Mouse (Mus musculus) limb, embryonic 10.5 days (tissue): Measurements from ENCODE around the gene Necab2. TPM values are rescaled to one million over a fixed set of nuclear protein-coding genes. Genes with fewer than 3 reads are reported as not detected.

ENCODE experiments used
- DNase-seq: peaks from one replicate; pipeline ENCODE4 v3.0.0-alpha.2; 2017; ENCODE audit warnings: low spot score
- H3K27ac ChIP-seq: fragments of 300-500 bp; sonication (generic); 2 replicates; pipeline ENCODE4 v1.5.1; 2016; ENCODE audit warnings: mild to moderate bottlenecking
- H3K27me3 ChIP-seq: fragments of 300-500 bp; sonication (generic); 2 replicates; pipeline ENCODE4 v1.6.1; 2016; ENCODE audit warnings: low read depth, mild to moderate bottlenecking; ENCODE audit not compliant: poor library complexity, severe bottlenecking
- H3K36me3 ChIP-seq: fragments of 300-500 bp; sonication (generic); 2 replicates; pipeline ENCODE4 v1.6.1; 2016; ENCODE audit warnings: mild to moderate bottlenecking, moderate library complexity
- H3K4me1 ChIP-seq: fragments of 300-500 bp; sonication (generic); 2 replicates; pipeline ENCODE4 v1.6.1; 2016
- H3K4me3 ChIP-seq: fragments of 300-500 bp; sonication (generic); 2 replicates; pipeline ENCODE4 v1.5.1; 2016; ENCODE audit warnings: mild to moderate bottlenecking, moderate library complexity
- H3K9me3 ChIP-seq: fragments of 300-500 bp; sonication (generic); replicated peaks from 2 replicates; pipeline ENCODE4 v1.6.1; 2016; ENCODE audit warnings: mild to moderate bottlenecking
- WGBS: fragments of 180-500 bp; shearing (Covaris S2); methylation state at CpG from one replicate; pipeline ENCODE4 v1.1.7; 2016; 5-methylcytosine and 5-hydroxymethylcytosine counted together
- polyA plus RNA-seq: library from polyadenylated mRNA; unstranded; fragments of >200 nt; fragmentation: Nextera tagmentation; extraction: Ambion mirVana; gene quantifications from 2 replicates; pipeline ENCODE4 v1.2.1, GENCODE M21; 2016

The Necab2 gene
- polyA plus RNA-seq, 1 experiment from 2014 or later: 4.2 TPM

DNA sequence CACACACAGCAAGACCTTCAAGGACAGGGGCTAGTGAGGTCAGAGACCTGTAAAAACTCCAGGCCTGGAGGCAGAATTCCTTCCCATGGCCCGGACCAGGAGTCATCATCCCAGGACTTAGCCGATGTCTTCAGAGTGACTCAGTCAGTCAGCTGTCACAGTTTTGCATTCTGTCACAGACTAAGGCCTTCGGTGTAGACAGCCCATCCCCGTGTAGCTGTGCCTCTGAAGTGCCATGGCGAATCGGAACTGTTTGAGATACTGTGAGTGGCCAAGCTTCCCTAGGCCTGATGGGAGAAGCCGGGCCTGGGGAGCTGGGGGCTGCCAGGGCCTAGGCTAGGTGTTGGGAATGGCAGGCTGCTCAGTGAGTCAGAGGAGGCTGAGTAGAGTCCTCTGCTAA is 15.8 kb upstream of the Necab2 start:
- Histone ChIP-seq H3K9me3 (no peaks in the 10 kb centered on the region), H3K36me3 (no peaks in the 10 kb centered on the region), H3K4me3 (no peak overlapping the region), H3K27ac (no peak overlapping the region), H3K4me1 (peaks cover 8% of the 10 kb centered on the region; the same call in 1 of the 2 replicates), H3K27me3 (no peaks in the 10 kb centered on the region)
- 92% methylated on average over 7 of the region's 7 CpGs for WGBS
- no peak for DNase-seq

DNA sequence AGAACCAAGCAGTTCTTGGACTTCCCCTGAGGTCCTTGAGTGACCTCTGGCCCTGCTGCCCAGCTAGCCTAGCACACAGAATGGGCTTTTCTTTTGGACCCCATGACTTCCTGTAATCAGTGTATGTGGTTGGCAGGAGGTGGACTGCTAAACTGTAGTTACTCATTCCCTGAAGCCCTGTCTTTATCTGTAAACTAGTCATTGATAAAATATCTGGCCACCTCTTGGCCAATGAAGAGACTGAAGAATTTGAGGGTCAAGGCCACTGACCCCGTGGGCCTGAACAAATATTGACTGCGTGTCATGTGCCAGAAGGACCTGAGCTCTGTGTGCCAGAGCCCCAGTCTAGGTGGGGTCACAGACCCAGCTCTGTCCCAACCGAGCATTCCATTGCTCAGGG is 14.1 kb upstream of the Necab2 start:
- Histone ChIP-seq H3K27me3 (no peaks in the 10 kb centered on the region), H3K27ac (no peak overlapping the region), H3K36me3 (no peaks in the 10 kb centered on the region), H3K4me3 (no peak overlapping the region), H3K4me1 (peaks cover 14% of the 10 kb centered on the region), H3K9me3 (no peaks in the 10 kb centered on the region)
- DNase-seq: no peak
- 77% methylated on average over 3 of the region's 3 CpGs for WGBS

DNA sequence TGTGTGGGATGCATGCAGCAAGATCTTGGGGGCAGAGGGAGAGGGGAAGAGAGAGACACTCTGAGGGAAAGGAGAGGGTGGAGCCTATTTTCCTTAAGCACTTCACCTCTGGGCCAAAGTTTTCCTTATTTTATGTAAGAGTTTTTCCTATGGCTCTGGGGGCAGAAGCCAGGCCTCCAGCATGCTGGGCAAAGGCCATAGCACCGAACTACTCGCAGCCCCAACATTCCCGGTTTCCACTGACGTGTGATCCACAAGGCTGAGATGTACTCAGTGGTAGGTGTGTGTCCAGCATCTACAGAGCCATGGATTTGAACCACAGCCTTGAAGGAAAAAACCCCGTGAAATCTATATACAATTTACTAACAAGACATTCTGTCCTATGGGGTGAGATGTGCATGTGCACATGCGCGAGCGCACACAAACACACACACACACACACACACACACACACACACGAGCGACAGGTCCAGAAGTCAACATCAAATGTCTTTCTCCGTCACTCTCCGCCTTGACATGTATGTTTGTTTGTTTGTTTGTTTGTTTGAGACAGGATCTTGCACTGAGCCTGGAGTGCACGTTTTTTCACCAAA is 12.8 kb upstream of the Necab2 start, which contains the start of gene Osgin1:
TSS of gene Osgin1 (plus strand) at position 543 of the 593 bp plus-strand sequence.
- H3K4me3 ChIP-seq: no peak within 1 kb of the TSS
- H3K4me1 ChIP-seq: peaks cover 19% of the 10 kb centered on the region
- no peaks in the 10 kb centered on the region for H3K9me3 ChIP-seq
- no peaks in the 10 kb centered on the region for H3K27me3 ChIP-seq
- WGBS: 94% methylated on average over 13 of the region's 13 CpGs
- DNase-seq: no peak
- no peaks in the 10 kb centered on the region for H3K36me3 ChIP-seq
- no peak within 1 kb of the TSS for H3K27ac ChIP-seq

DNA sequence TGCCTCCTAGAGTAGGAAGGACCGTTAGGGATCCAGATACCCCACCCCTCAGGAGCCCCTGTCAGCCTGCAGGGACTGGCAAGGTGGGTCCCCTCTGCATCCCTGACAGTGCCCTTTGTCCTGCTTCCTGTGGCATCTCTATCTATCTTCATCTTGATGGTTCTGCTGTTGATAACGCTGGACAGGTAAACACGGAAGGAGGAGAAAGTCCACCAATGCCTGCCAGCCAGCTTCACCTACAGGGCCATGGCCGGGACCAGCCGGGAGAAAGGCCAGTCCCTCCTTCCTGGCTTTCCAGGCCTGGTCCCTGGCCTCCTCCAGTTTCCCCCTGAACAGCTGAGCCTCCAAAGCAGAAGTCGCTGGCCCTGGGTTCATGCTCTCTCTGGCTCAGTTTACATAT is 11.9 kb upstream of the Necab2 start:
- H3K27ac ChIP-seq: no peak overlapping the region
- peaks cover 19% of the 10 kb centered on the region for H3K4me1 ChIP-seq
- peaks cover 7% of the 10 kb centered on the region; the same call in 1 of the 2 replicates for H3K27me3 ChIP-seq
- no peaks in the 10 kb centered on the region for H3K9me3 ChIP-seq
- H3K4me3 ChIP-seq: no peak overlapping the region
- H3K36me3 ChIP-seq: no peaks in the 10 kb centered on the region
- no peak for DNase-seq
- WGBS: 84% methylated on average over 6 of the region's 6 CpGs

DNA sequence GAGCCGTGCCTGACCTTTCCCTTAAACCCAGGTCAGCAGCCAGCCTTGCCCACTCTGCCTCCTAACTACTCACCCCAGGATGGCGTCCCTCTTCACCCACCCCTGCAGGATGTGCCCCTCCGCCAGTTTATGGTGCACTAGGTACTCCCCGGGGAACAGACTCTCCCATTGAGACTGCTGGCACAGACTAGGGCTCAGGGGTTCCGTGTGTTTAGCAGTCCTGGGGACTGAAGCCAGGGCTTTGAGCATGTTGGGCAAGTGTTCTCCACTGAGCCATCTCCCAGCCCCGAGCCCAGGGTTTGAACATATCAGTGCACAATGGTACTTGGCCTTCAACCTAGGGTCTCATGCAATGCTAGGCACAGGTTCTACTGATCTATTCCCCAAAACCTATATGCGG is 11.0 kb upstream of the Necab2 start:
- peaks cover 27% of the 10 kb centered on the region for H3K4me1 ChIP-seq
- no peak overlapping the region for H3K27ac ChIP-seq
- H3K36me3 ChIP-seq: no peaks in the 10 kb centered on the region
- WGBS: 89% methylated on average over 7 of the region's 7 CpGs
- H3K9me3 ChIP-seq: no peaks in the 10 kb centered on the region
- H3K4me3 ChIP-seq: no peak overlapping the region
- peaks cover 10% of the 10 kb centered on the region; the same call in 1 of the 2 replicates for H3K27me3 ChIP-seq
- DNase-seq: no peak

DNA sequence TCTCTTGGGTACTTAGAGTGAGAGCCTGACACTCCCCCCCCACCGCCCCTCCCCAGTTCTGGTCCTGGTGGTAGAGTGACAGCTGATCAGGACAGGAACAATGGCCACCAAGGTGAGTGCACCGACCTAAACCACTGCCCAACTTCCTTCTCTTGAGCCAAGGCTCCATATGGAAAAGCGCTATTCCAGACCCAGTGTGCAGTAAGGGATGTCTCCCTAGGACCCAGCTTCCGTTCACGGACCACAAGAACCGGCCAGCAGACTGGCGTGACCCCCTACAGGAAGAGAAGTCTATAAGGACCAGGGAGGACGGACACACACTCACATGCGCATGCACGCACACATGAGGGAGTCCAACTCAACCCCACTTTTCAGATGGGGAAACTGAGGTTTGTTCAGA is 10.2 kb upstream of the Necab2 start:
- no peaks in the 10 kb centered on the region for H3K9me3 ChIP-seq
- no peaks in the 10 kb centered on the region for H3K36me3 ChIP-seq
- DNase-seq: no peak
- H3K27me3 ChIP-seq: peaks cover 14% of the 10 kb centered on the region
- peaks cover 35% of the 10 kb centered on the region for H3K4me1 ChIP-seq
- 89% methylated on average over 10 of the region's 10 CpGs for WGBS
- H3K27ac ChIP-seq: no peak overlapping the region
- no peak overlapping the region for H3K4me3 ChIP-seq

DNA sequence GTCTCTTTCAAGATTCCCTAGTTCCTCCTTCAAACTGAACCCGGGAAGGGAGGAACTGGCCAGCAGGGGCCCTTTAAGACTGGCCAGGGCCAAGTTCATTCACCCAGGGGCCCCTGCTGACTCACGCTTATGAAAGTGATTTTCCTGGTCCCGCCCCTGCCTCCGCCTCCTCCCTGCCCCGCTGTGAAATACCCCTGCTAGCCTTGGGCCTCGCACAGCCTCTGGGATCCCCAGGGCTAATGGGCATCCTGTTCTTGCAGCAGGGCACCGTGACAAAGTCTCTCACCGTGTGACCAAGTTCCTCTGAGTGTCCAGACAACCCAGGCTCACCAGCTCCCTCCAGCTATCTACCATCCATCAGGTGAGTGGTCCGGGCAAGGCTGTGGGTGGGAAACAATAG is 9.6 kb upstream of the Necab2 start:
- H3K27ac ChIP-seq: peak overlapping the region; percentile 33; the same call in 1 of the 2 replicates
- no peak overlapping the region for H3K4me3 ChIP-seq
- no peak for DNase-seq
- WGBS: 22% methylated on average over 9 of the region's 9 CpGs
- H3K4me1 ChIP-seq: peaks cover 36% of the 10 kb centered on the region
- peaks cover 20% of the 10 kb centered on the region for H3K27me3 ChIP-seq
- H3K36me3 ChIP-seq: no peaks in the 10 kb centered on the region
- no peaks in the 10 kb centered on the region for H3K9me3 ChIP-seq

DNA sequence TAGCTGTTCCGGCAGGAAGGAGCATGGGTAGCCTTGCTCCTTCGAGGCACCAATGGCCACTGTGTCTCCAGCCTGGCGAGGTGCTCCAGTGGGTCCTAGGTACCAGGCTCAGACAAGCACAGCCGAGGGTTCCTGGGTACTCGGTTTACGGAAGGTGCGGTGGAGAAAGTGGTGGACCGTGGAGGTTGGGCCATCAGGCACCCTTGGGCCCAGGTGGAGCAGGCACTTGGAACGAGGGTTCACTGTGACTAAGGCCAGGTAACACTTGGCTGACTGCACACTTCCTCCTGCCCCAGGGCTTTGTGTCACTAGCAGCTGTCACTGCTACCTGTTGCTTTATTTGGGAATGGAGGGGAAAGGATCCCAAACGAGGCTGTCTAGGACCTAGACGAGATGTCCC is 9.0 kb upstream of the Necab2 start:
- no peak overlapping the region for H3K4me3 ChIP-seq
- DNase-seq: no peak
- 70% methylated on average over 11 of the region's 11 CpGs for WGBS
- no peaks in the 10 kb centered on the region for H3K9me3 ChIP-seq
- no peak overlapping the region for H3K27ac ChIP-seq
- no peaks in the 10 kb centered on the region for H3K36me3 ChIP-seq
- peaks cover 25% of the 10 kb centered on the region for H3K27me3 ChIP-seq
- H3K4me1 ChIP-seq: peaks cover 36% of the 10 kb centered on the region

DNA sequence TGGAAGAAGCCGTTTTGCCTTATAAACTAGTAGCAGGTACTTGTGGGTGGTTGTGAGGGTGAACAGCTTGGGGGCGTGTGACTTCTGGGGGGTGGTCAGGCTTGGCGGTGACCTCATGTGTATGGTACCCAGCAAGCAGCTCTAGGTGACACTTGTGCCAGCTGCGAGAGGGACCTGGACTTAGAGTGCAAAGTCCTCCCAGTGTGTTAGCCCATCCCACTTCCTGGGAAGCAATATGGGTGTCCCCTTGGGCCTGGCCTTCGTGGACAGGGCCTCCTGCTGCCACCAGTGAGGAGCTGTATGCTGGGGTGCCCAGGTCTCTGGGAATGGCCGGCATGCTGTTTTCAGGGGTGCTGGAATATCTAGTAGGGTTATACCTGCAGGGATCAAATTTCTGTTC is 7.6 kb upstream of the Necab2 start:
- WGBS: 80% methylated on average over 6 of the region's 6 CpGs
- Histone ChIP-seq H3K4me1 (peaks cover 36% of the 10 kb centered on the region), H3K27ac (no peak overlapping the region), H3K36me3 (no peaks in the 10 kb centered on the region), H3K4me3 (no peak overlapping the region), H3K27me3 (peaks cover 33% of the 10 kb centered on the region), H3K9me3 (no peaks in the 10 kb centered on the region)
- no peak for DNase-seq

DNA sequence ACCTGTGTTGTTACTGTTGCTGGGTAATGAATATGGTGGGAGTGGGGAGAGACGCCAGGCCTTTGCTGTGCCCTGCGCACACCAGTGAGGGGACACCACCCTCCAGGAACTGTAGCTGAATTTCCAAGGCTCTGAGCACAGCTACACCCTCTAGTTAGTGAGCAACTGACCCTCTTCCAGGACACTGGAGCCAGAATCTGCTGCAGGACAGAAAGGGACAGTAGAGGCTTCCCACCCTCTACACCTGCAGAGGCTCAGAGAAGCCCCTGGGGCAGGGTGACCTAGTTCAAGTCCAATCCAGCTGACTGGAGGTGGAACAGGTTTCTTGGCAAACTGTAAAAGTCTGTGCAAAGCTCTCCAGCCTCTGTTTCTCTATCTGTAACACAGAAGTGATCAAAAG is 7.1 kb upstream of the Necab2 start:
- 98% methylated on average over 2 of the region's 2 CpGs for WGBS
- peaks cover 33% of the 10 kb centered on the region for H3K27me3 ChIP-seq
- H3K4me1 ChIP-seq: peaks cover 36% of the 10 kb centered on the region
- no peaks in the 10 kb centered on the region for H3K36me3 ChIP-seq
- no peaks in the 10 kb centered on the region for H3K9me3 ChIP-seq
- no peak overlapping the region for H3K4me3 ChIP-seq
- no peak overlapping the region for H3K27ac ChIP-seq
- DNase-seq: no peak

DNA sequence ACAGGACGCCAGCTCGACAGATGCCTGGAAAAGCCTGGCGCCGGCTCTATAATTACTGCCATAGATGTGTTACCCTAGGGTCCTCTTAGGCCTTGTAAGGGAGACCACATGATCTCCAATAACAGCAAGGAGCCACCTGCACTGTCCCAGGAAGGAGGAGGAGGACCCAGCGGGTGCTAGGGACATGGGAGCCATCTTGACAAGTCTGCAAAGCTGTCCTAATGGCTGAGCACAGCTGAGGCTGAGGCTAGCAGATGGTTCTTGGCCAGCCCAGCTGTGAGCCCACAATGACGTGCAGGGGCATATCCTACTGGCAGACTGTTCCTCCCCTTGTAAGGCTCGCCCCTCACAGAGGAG is 6.6 kb upstream of the Necab2 start:
- 60% methylated on average over 7 of the region's 7 CpGs for WGBS
- Histone ChIP-seq H3K4me1 (peaks cover 36% of the 10 kb centered on the region), H3K9me3 (no peaks in the 10 kb centered on the region), H3K36me3 (no peaks in the 10 kb centered on the region), H3K4me3 (0 out of 2 replicates have a peak overlapping the region, but pooled peaks have one; percentile 28), H3K27me3 (peaks cover 33% of the 10 kb centered on the region), H3K27ac (no peak overlapping the region)
- no peak for DNase-seq

DNA sequence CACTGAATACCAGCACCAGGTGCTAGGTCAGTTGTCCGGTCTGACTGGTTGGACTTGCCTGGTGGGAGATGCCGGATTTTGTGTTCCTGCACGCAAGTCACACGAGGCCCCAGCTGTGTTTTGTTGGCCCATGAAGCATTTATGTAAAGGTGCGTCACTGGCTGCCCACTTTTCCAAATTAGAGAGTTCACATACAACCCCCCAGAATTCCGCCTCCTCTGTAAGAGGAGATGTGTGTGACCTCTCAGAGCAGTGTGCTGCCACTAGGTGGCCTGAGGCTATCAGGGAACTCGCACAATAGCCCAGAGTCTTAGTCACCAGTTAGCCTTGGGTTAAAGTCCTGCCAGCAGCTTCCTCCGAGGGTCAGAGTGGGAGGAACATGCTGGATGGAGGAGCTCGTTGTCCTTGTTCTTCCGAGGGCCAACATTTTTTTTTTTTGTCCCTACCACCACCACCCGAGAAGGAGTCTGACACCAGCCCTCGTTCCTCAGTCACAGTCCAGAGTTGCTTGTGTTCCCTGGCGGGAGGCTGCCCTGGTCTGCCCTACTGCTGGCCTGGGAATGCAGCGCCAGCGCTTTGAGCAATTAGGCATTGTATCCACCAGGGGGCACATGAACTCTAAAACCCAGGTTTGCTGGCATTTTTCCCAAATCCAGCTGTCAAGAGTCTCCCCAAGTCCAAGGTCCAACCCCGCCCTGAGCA is 6.1 kb upstream of the Necab2 start:
- DNase-seq: peak; percentile 82
- Histone ChIP-seq H3K27me3 (peaks cover 36% of the 10 kb centered on the region), H3K36me3 (no peaks in the 10 kb centered on the region), H3K4me1 (peaks cover 36% of the 10 kb centered on the region), H3K9me3 (no peaks in the 10 kb centered on the region), H3K27ac (0 out of 2 replicates have a peak overlapping the region, but pooled peaks have one; percentile 26), H3K4me3 (peak overlapping the region; percentile 28; the same call in 1 of the 2 replicates)
- 11% methylated on average over 16 of the region's 16 CpGs for WGBS

DNA sequence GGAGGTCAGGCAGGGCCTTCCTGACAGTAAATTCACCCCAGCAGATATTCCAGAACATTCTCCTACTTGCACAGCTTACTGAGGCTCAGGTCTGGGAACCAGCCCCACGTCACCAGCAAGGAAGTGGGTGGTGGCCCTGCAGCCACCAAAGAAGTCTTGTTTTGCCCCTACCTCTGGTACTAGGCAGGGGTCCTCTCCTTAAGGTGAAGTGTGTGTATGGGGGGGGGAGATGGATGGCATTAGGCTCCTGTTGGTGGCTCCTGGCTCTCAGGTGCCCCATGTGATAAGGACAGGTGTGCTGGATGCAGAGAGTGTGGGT is 5.6 kb upstream of the Necab2 start:
- Histone ChIP-seq H3K36me3 (no peaks in the 10 kb centered on the region), H3K27ac (no peak overlapping the region), H3K4me1 (peaks cover 39% of the 10 kb centered on the region), H3K4me3 (no peak overlapping the region), H3K9me3 (no peaks in the 10 kb centered on the region), H3K27me3 (peaks cover 41% of the 10 kb centered on the region)
- WGBS: 71% methylated on average over 1 of the region's 1 CpGs
- no peak for DNase-seq
